Comparison of ENCODE assay signal across 8 mouse cellular contexts in genomic region chr14:77011804-77012203, GRCm38 (mm10). TPM values are rescaled to one million over a fixed set of nuclear protein-coding genes. Genes with fewer than 3 reads are reported as not detected.
A peak's percentile ranks its signal among the peaks of the same experiment; 100 is the strongest.
DNase-seq lines count a peak whose midpoint lies in the region; TF ChIP-seq lines count a peak whose summit lies in the region.

No protein-coding gene starts in this region.

- H3K27ac ChIP-seq in layer of hippocampus, adult 2 months: no peak overlapping the region

- no peak overlapping the region for H3K4me3 ChIP-seq in layer of hippocampus, adult 2 months

- intact Hi-C loops in heart, postnatal 14 days (cut with DNase I): loop anchor here (1.0 to 10.0 kb wide), 3 partner anchors 532 to 890 kb away; no protein-coding TSS in a partner anchor

- peak; percentile 35 to 87 for DNase-seq in heart, adult 18-20 months
- DNase-seq in heart, adult 11 months: no peak
- DNase-seq in adrenal gland, postnatal 14 days: peak; percentile 74
- peak; percentile 82 for DNase-seq in embryo, embryonic 11 days
- peak; percentile 63 to 79 for DNase-seq in heart, postnatal 14 days
- DNase-seq in layer of hippocampus, adult 2 months (ENCODE audit: low spot score in 2 of 2): peak; percentile 60 to 79
- DNase-seq in lung, postnatal 36 days: peak; percentile 84
- DNase-seq in right cerebral cortex, adult 2 months (ENCODE audit: low spot score in 2 of 2): peak; percentile 82 to 84

- TF ChIP-seq CTCF in layer of hippocampus, adult 2 months (conservative IDR thresholded peaks at IDR 0.05): peak; percentile 98

RNA-seq across cellular contexts. Expression of gene Ccdc122, which starts 24.8 kb away (rescaled TPM):
- 1 to 10 TPM; 1.2 to 1.9 TPM for total RNA-seq in heart, adult 18-20 months (2021)
- total RNA-seq in adrenal gland, postnatal 14 days (2021): 4.1 and 4.9 TPM in 2 replicates
- under 1 TPM; 0.49 to 0.74 TPM for total RNA-seq in heart, postnatal 14 days (2021)
- total RNA-seq in layer of hippocampus, adult 2 months (2021): 1 to 10 TPM; 1.2 to 1.7 TPM

RNA-seq across cellular contexts. Expression of gene Lacc1, which starts 24.9 kb away (rescaled TPM):
- total RNA-seq in heart, adult 18-20 months (2021): 1 to 10 TPM; 2.4 to 3.3 TPM
- 7.3 and 7.8 TPM in 2 replicates for total RNA-seq in adrenal gland, postnatal 14 days (2021)
- total RNA-seq in heart, postnatal 14 days (2021): 1 to 10 TPM; 2.7 TPM
- total RNA-seq in layer of hippocampus, adult 2 months (2021): 1 to 10 TPM; 4.7 to 5.5 TPM
